Mouse (Mus musculus) small intestine, adult 2 months (tissue): ENCODE data around the gene Pkm.

ENCODE experiments used
- CTCF ChIP-seq: fragments of 200-500 bp; IDR thresholded peaks from 2 replicates; pipeline ENCODE4 v1.5.1; 2012; ENCODE audit warnings: low read depth, mild to moderate bottlenecking, control low read depth, inconsistent platforms, low read length, moderate library complexity, mixed read lengths; ENCODE audit not compliant: insufficient replicate concordance, insufficient read length; ENCODE audit errors: extremely low read depth
- POLR2A ChIP-seq: fragments of 200-500 bp; IDR thresholded peaks from 2 replicates; pipeline ENCODE4 v1.6.1; 2012; ENCODE audit warnings: low read depth, mild to moderate bottlenecking, control low read depth, inconsistent platforms, low read length, moderate library complexity

- TF ChIP-seq POLR2A (no peak), CTCF (no peak)
Measured at GRCm38 (mm10) chr9:59660421-59660820, 4.3 kb downstream of the Pkm start.
